Mouse (Mus musculus): ENCODE data around the gene Mrfap1. TPM values are rescaled to one million over a fixed set of nuclear protein-coding genes. Genes with fewer than 3 reads are reported as not detected.
"Not testable (repeated sequence)": the region's sequence is repeated elsewhere in the genome, so short reads cannot be mapped to it uniquely, and the experiment has no call there.

Mrfap1 gene
- polyA plus RNA-seq, 1 experiment from 2014 or later = 379 TPM

DNA sequence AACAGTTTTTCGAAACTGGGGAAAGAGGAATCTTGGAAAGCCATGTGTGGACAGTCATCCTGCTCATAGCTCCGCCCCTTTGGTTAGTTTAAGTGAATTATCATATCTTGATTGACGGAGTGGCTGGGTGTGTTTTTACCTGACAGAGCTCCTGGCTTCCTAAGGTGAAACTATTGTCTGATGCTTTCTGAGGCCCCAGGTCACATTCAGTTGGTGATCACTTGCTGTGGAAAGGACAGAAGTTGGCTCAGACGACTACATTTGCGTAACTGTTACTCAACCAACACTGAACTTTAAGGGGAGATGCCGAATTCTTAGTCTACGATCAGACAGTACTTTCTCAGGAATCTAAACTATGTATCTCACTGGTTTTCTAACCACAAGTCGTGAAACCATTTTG lies 719 bp upstream of the Mrfap1 start:
- Histone ChIP-seq H3K9ac (ENCODE audit: low read depth, low read length) (no peak overlapping the region), H3K9me3 (ENCODE audit: control insufficient read depth) (no peaks in the 10 kb centered on the region), H3K4me2 (replicated peaks; ENCODE audit: low read depth) (peak overlapping the region; percentile 69), H3K36me3 (ENCODE audit: control insufficient read depth, insufficient read depth) (peaks cover 4% of the 10 kb centered on the region; the same call in 1 of the 2 replicates), H3K4me1 (replicated peaks; ENCODE audit: control insufficient read depth, insufficient read depth, low read length) (no peaks in the 10 kb centered on the region), H3K4me3 (ENCODE audit: low read depth, low read length) (peak overlapping the region; percentile 65), H3K27me3 (replicated peaks; ENCODE audit: control insufficient read depth, insufficient read depth, low read length) (no peaks in the 10 kb centered on the region), H3K27ac (ENCODE audit: low read depth, low read length) (0 out of 2 replicates have a peak overlapping the region, but pooled peaks have one; percentile 95)
- 0 out of 2 replicates have a peak, but pooled peaks have one; percentile 4 for ATAC-seq
- 50% methylated on average over 8 of the region's 8 CpGs for WGBS
- TF ChIP-seq CTCF (IDR thresholded peaks at IDR 0.05; ENCODE audit: low read depth) = no peak

DNA sequence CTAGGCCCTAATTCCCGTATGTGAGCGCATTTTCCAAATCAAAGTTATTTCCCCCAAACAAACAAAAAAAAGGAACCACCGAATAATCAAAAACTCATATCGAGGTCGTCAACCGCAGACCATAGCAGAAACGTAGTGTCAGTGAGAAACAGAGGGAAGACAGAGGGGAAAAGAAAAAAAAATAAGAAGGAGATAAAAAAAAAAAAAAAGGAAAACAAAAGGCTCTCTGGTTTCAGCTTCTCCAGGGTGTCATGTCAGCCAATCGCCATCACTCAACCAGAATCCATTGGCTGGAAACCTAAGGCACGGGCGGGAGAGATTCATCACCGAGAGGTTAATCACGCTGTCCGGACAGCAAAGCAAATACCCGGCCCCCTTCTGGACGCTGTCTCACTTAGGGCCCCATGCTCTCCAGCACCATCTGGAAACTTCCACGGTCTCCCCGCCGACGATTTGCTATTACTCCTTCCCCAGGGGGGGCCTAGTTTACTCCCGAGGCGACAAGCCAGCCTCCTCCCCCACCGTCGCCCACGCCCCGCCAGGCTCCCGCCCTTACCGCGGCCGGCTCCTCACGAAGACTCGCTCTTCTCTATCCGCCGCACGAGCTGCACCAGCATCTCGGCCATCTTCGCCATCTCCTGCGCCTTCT lies 801 bp downstream of the Mrfap1 start:
- peak overlapping the region; percentile 73 for H3K9ac ChIP-seq (ENCODE audit: low read depth, low read length)
- peak; percentile 41 for TF ChIP-seq CTCF (IDR thresholded peaks at IDR 0.05; ENCODE audit: low read depth)
- peak overlapping the region; percentile 65 for H3K4me3 ChIP-seq (ENCODE audit: low read depth, low read length)
- peak overlapping the region; percentile 69 for H3K4me2 ChIP-seq (replicated peaks; ENCODE audit: low read depth)
- WGBS = 5% methylated on average over 31 of the region's 37 CpGs
- not testable (repeated sequence) for H3K36me3 ChIP-seq (ENCODE audit: control insufficient read depth, insufficient read depth); H3K4me1 ChIP-seq (replicated peaks; ENCODE audit: control insufficient read depth, insufficient read depth, low read length); H3K9me3 ChIP-seq (ENCODE audit: control insufficient read depth); H3K27me3 ChIP-seq (replicated peaks; ENCODE audit: control insufficient read depth, insufficient read depth, low read length)
- H3K27ac ChIP-seq (ENCODE audit: low read depth, low read length) = peak overlapping the region; percentile 95
- peak; percentile 6; the same call in 1 of the 2 replicates for ATAC-seq

DNA sequence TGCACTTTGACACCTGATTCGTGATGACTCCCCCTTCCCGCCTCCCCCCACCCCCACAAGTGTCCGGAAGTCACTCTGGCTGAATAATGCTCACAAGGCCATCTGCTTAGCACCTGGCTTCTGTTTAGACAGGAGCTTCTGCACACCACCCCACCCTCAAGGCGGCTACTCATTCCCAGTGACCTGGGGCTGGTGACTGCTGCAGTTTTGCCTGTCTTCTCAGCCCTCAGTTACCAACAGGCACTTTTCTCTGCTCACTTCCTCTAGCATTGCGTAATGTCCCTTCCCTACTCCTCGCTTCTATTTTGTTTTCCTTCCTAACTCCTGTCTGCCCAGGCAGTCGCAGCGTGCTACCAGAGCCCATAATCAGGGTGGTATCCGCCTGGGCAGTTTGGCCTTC lies 4.7 kb downstream of the Mrfap1 start:
- no peak overlapping the region for H3K4me2 ChIP-seq (replicated peaks; ENCODE audit: low read depth)
- no peak overlapping the region for H3K27ac ChIP-seq (ENCODE audit: low read depth, low read length)
- H3K9me3 ChIP-seq (ENCODE audit: control insufficient read depth) = no peaks in the 10 kb centered on the region
- H3K27me3 ChIP-seq (replicated peaks; ENCODE audit: control insufficient read depth, insufficient read depth, low read length) = no peaks in the 10 kb centered on the region
- peaks cover 4% of the 10 kb centered on the region; the same call in 1 of the 2 replicates for H3K36me3 ChIP-seq (ENCODE audit: control insufficient read depth, insufficient read depth)
- no peak for TF ChIP-seq CTCF (IDR thresholded peaks at IDR 0.05; ENCODE audit: low read depth)
- no peak overlapping the region for H3K4me3 ChIP-seq (ENCODE audit: low read depth, low read length)
- no peak for ATAC-seq
- no peaks in the 10 kb centered on the region for H3K4me1 ChIP-seq (replicated peaks; ENCODE audit: control insufficient read depth, insufficient read depth, low read length)
- no peak overlapping the region for H3K9ac ChIP-seq (ENCODE audit: low read depth, low read length)
- WGBS = 56% methylated on average over 9 of the region's 9 CpGs

DNA sequence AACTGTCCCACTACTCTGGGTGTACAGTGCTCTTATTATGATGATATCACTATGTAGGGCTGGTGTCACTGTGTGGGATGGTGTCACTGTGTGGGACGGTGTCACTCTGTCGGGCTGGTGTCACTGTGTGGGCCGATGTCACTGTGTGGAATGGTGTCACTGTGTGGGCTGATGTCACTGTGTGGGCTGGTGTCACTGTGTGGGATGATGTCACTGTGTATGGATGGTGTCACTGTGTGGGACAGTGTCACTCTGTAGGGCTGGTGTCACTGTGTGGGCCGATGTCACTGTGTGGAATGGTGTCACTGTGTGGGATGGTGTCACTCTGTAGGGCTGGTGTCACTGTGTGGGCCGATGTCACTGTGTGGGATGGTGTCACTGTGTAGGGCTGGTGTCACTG lies 10.5 kb downstream of the Mrfap1 start:
- no peaks in the 10 kb centered on the region for H3K27me3 ChIP-seq (replicated peaks; ENCODE audit: control insufficient read depth, insufficient read depth, low read length)
- no peak overlapping the region for H3K4me3 ChIP-seq (ENCODE audit: low read depth, low read length)
- no peak overlapping the region for H3K27ac ChIP-seq (ENCODE audit: low read depth, low read length)
- no peak overlapping the region for H3K4me2 ChIP-seq (replicated peaks; ENCODE audit: low read depth)
- no peak for ATAC-seq
- 96% methylated on average over 5 of the region's 5 CpGs for WGBS
- H3K36me3 ChIP-seq (ENCODE audit: control insufficient read depth, insufficient read depth) = no peaks in the 10 kb centered on the region
- no peak for TF ChIP-seq CTCF (IDR thresholded peaks at IDR 0.05; ENCODE audit: low read depth)
- H3K9ac ChIP-seq (ENCODE audit: low read depth, low read length) = no peak overlapping the region
- 0 out of 2 replicates have a peak, but pooled peaks cover 2% of the 10 kb centered on the region for H3K9me3 ChIP-seq (ENCODE audit: control insufficient read depth)
- H3K4me1 ChIP-seq (replicated peaks; ENCODE audit: control insufficient read depth, insufficient read depth, low read length) = no peaks in the 10 kb centered on the region

DNA sequence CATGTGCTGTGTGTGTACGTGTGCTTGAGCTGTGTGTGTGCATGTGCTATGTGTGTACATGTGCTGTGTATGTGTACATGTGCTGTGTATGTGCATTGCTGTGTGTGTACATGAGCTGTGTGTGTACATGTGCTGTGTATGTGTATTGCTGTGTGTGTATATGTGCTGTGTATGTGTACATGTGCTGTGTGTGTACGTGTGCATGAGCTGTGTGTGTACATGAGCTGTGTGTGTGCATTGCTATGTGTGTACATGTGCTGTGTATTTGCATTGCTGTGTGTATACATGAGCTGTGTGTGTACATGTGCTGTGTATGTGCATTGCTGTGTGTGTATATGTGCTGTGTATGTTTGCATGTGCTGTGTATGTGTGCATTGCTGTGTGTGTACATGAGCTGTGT lies 17.1 kb downstream of the Mrfap1 start:
- H3K9ac ChIP-seq (ENCODE audit: low read depth, low read length) = no peak overlapping the region
- no peak for TF ChIP-seq CTCF (IDR thresholded peaks at IDR 0.05; ENCODE audit: low read depth)
- H3K4me2 ChIP-seq (replicated peaks; ENCODE audit: low read depth) = no peak overlapping the region
- WGBS = 90% methylated on average over 2 of the region's 2 CpGs
- no peaks in the 10 kb centered on the region; the same call in 1 of the 2 replicates for H3K9me3 ChIP-seq (ENCODE audit: control insufficient read depth)
- no peak overlapping the region for H3K27ac ChIP-seq (ENCODE audit: low read depth, low read length)
- no peak for ATAC-seq
- H3K4me1 ChIP-seq (replicated peaks; ENCODE audit: control insufficient read depth, insufficient read depth, low read length) = no peaks in the 10 kb centered on the region
- H3K4me3 ChIP-seq (ENCODE audit: low read depth, low read length) = no peak overlapping the region
- no peaks in the 10 kb centered on the region for H3K27me3 ChIP-seq (replicated peaks; ENCODE audit: control insufficient read depth, insufficient read depth, low read length)
- H3K36me3 ChIP-seq (ENCODE audit: control insufficient read depth, insufficient read depth) = no peaks in the 10 kb centered on the region

DNA sequence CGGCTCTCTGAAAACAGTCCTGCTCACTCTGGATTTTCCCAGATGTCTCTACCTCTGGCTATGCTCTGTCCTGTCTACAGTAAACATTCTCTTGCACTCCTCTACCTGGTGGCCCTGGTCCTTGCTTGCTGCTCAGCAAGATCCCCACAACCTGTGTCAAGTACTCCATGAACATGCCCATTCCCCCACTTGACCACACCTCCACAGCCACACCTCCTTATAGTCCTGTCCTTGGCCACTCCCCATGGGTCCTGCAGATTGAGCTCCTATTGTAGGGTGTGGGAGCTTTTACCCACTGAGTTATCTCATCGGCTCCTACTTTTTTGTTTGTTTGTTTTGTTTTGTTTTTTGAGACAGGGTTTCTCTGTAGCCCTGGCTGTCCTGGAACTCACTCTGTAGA lies 17.7 kb downstream of the Mrfap1 start:
- Histone ChIP-seq H3K27me3 (replicated peaks; ENCODE audit: control insufficient read depth, insufficient read depth, low read length) (no peaks in the 10 kb centered on the region), H3K36me3 (ENCODE audit: control insufficient read depth, insufficient read depth) (no peaks in the 10 kb centered on the region), H3K4me1 (replicated peaks; ENCODE audit: control insufficient read depth, insufficient read depth, low read length) (no peaks in the 10 kb centered on the region), H3K9ac (ENCODE audit: low read depth, low read length) (no peak overlapping the region), H3K4me3 (ENCODE audit: low read depth, low read length) (no peak overlapping the region), H3K4me2 (replicated peaks; ENCODE audit: low read depth) (no peak overlapping the region), H3K27ac (ENCODE audit: low read depth, low read length) (no peak overlapping the region), H3K9me3 (ENCODE audit: control insufficient read depth) (no peaks in the 10 kb centered on the region; the same call in 1 of the 2 replicates)
- TF ChIP-seq CTCF (IDR thresholded peaks at IDR 0.05; ENCODE audit: low read depth) = no peak
- ATAC-seq = no peak
- WGBS = 82% methylated on average over 1 of the region's 2 CpGs
